Mouse (Mus musculus): ENCODE results near the gene Ptprn2.

DNA sequence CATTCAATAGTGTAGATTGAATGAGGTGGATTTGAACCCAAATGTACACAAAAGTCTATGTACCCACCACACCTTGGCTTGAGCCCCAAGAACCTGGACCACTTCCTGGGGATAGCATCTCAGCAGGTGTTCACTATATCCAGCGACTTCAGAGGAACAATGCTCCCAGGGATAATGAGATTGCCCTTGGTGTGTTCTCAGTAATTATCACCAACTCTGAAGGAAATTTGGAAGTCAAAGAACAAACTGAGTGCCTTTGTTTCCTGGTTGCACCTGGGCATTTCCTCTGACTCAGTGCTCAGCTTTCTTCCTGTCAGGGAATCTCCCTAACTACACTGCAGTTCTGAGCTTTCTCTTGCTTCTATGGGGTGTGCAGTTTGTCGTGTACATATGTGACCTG is 411.1 kb downstream of the Ptprn2 start:
- TF ChIP-seq CTCF (IDR thresholded peaks at IDR 0.05; ENCODE audit: low read depth, low read length) (no peak), POLR2A (IDR thresholded peaks at IDR 0.05; ENCODE audit: borderline replicate concordance, low read depth, low read length) (no peak)

All from bone marrow macrophage, adult 2 months (primary cell).